ENCODE assay signal across 8 mouse cellular contexts in genomic region chr13:37751154-37751950, GRCm38 (mm10). TPM values are rescaled to one million over a fixed set of nuclear protein-coding genes. Genes with fewer than 3 reads are reported as not detected.
A peak's percentile ranks its signal among the peaks of the same experiment; 100 is the strongest.
DNase-seq lines count a peak whose midpoint lies in the region; ATAC-seq lines count a peak whose summit lies in the region.

No protein-coding gene starts in this region.

- DNase-seq in urinary bladder, postnatal 14 days (ENCODE audit: low spot score) = peak; percentile 54
- no peak for DNase-seq in urinary bladder, adult 2 months (ENCODE audit: low spot score)
- peak; percentile 4 to 8 for DNase-seq in frontal cortex, postnatal 25 days (ENCODE audit: low spot score in 2 of 2)
- peak; percentile 5 to 15 for DNase-seq in left cerebral cortex, adult 18-20 months (ENCODE audit: low spot score in 2 of 2)
- no peak for DNase-seq in ovary, adult 18-20 months (ENCODE audit: low spot score)
- no peak for DNase-seq in Muller cell, postnatal 12 days (ENCODE audit: inconsistent ontology term)

- peaks cover 5% of the 10 kb centered on the region for H3K4me1 ChIP-seq in midbrain, embryonic 16.5 days (ENCODE audit: control insufficient read depth, insufficient read depth, low read length)

- no peak overlapping the region for H3K9ac ChIP-seq in midbrain, embryonic 16.5 days (ENCODE audit: low read depth, low read length)

- 49% methylated on average over 9 of the region's 9 CpGs for WGBS in midbrain, embryonic 16.5 days

- H3K9me3 ChIP-seq in midbrain, embryonic 16.5 days (replicated peaks; ENCODE audit: control insufficient read depth, low read length, poor library complexity, severe bottlenecking) = no peaks in the 10 kb centered on the region

- no peaks in the 10 kb centered on the region for H3K36me3 ChIP-seq in midbrain, embryonic 16.5 days (ENCODE audit: control insufficient read depth, insufficient read depth, low read length)

- no peaks in the 10 kb centered on the region for H3K27me3 ChIP-seq in midbrain, embryonic 16.5 days (ENCODE audit: control insufficient read depth, insufficient read depth, low read depth, low read length)

- H3K4me3 ChIP-seq in midbrain, embryonic 16.5 days (ENCODE audit: low read depth, low read length) = no peak overlapping the region

- H3K27ac ChIP-seq in midbrain, embryonic 16.5 days (ENCODE audit: low read length) = no peak overlapping the region

- peak; percentile 71 for ATAC-seq in neutrophil, adult 5-6 weeks (ENCODE audit: extremely low read depth, insufficient number of reproducible peaks, low FRiP score, poor library complexity, severe bottlenecking)
- no peak for ATAC-seq in midbrain, embryonic 16.5 days

- H3K4me2 ChIP-seq in midbrain, embryonic 16.5 days (ENCODE audit: low read length) = no peak overlapping the region

RNA-seq across cellular contexts. Expression of gene Rreb1, which starts 26.8 kb away (rescaled TPM):
- 11.9 and 19.0 TPM in 2 replicates for polyA plus RNA-seq in urinary bladder, adult 2 months (2012; rRNA removed)
- total RNA-seq in left cerebral cortex, adult 18-20 months (2021) = 10 to 100 TPM; 35.5 to 42.3 TPM
- 24.9 and 25.3 TPM in 2 replicates for total RNA-seq in neutrophil, adult 5-6 weeks (2017)
- polyA plus RNA-seq in midbrain, embryonic 16.5 days (2015; fragmentation: Nextera tagmentation; extraction: Ambion mirVana) = 2.6 and 3.0 TPM in 2 replicates

Comparison
In these comparisons a context has a peak if more than half of its experiments do, and no peak if none do; other contexts are left out.
1. DNase-seq: peak in urinary bladder, postnatal 14 days (single experiment), frontal cortex, postnatal 25 days (2 of 2) and left cerebral cortex, adult 18-20 months (2 of 2); none in urinary bladder, adult 2 months (single experiment), ovary, adult 18-20 months (single experiment) and Muller cell, postnatal 12 days (single experiment).